Mouse (Mus musculus): ENCODE data around the gene Kdm5c.
"Not testable (repeated sequence)": the region's sequence is repeated elsewhere in the genome, so short reads cannot be mapped to it uniquely, and the experiment has no call there.

Kdm5c gene

GRCm38 (mm10) chrX:152287026-152287425 is 54.2 kb downstream of the Kdm5c start:
- DNase-seq (ENCODE audit: low spot score in 2 of 2): not testable (repeated sequence)

DNA sequence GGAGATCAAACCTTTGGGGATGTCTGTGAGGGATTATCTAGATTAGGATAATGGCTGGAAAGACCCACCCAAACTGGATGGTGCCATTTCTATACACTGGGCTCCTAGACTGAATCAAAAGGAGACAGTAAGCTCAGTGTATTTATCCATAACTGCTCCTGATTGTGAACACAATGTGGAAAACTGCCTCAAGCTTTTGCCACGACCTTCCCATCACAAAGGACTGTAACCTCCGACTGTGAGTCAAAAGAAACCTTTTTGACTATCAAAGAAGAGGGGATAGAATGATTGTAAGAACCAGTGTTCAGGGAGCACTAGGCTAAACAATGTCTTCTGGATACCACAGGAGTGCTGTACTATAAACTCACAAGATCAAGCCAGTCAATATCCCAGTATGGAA is 73.4 kb downstream of the Kdm5c start:
- no peak for DNase-seq (ENCODE audit: low spot score in 2 of 2)

- DNase-seq (ENCODE audit: low spot score in 2 of 2): no peak
Measured at GRCm38 (mm10) chrX:152307371-152307770, 74.6 kb downstream of the Kdm5c start.

- DNase-seq (ENCODE audit: low spot score in 2 of 2): peak in 1 of 2 experiments; percentile 4
Measured at GRCm38 (mm10) chrX:152307942-152308341, 75.1 kb downstream of the Kdm5c start.

DNA sequence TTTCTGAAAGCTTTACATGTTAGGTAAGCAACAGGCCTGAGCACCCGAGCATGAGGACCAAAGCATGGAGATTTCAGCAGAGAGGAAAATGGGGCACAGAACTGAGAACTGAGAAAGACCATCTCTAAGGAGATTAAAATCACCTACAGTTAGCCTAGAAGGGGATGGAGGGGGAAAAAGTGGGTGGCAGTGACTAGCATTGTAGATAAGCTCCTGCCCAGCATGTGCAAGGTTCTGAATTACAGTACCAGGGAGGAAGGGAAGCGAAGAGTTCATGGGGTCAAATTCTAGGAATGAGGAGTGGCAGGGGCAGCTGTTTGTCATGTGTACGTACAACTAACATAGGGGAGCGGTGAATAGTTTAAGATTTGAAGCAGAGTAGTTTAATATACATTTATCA is 87.7 kb downstream of the Kdm5c start:
- no peak for DNase-seq (ENCODE audit: low spot score in 2 of 2)

DNA sequence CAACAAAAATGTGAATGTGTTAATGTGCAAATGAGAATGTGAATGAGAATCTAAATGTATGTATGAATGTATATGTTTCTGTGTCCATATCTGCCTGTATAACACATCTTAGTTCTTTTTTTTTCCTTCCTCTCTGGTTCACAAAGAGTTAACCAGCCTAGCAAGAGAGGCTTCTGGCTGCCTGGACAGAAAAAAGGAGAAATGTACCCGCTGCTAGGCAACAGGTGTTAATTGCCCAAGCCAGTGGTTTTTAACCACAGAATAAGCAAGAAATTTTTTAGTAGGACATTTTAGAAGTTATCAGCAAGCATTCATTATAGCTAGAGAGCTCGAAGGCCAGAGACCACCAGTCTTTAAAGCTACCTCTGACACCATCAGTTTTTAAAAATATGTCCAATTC is 90.0 kb downstream of the Kdm5c start:
- no peak for DNase-seq (ENCODE audit: low spot score in 2 of 2)

DNA sequence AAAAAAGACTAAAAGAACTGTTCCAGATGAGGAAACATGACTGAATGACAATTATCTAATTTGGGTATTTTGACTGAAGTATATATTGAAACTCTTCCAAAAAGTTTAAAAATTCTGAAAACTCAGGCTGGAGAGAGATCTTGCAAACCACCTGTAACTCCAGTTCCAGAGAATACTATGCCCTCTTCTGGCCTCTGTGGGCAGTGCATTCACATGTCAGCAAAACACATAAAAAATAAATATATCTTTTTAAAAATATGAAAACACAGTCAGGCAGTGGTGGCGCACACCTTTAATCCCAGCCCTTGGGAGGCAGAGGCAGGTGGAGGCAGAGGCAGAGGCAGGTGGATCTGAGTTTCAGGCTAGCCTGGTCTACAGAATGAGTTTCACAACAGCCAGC is 90.8 kb downstream of the Kdm5c start:
- peak in 1 of 2 experiments; percentile 24 for DNase-seq (ENCODE audit: low spot score in 2 of 2)

Data from natural killer cell, adult 2 months (primary cell).